Mouse (Mus musculus): ENCODE measurements around the gene Adamtsl2. TPM values are rescaled to one million over a fixed set of nuclear protein-coding genes. Genes with fewer than 3 reads are reported as not detected.

Adamtsl2 gene
- polyA plus RNA-seq, 1 experiment = not detected

GRCm38 (mm10) chr2:27106816-27107215 lies 27.6 kb downstream of the Adamtsl2 start:
- Histone ChIP-seq H3K4me1 (peaks cover 5% of the 10 kb centered on the region; the same call in 1 of the 2 replicates), H3K4me3 (replicated peaks) (no peak overlapping the region), H3K9me3 (no peaks in the 10 kb centered on the region), H3K27me3 (replicated peaks) (peaks cover 81% of the 10 kb centered on the region), H3K36me3 (replicated peaks; ENCODE audit: low read length) (no peaks in the 10 kb centered on the region)
- TF ChIP-seq FLI1 (IDR thresholded peaks at IDR 0.05; ENCODE audit: low read length) (no peak), GATA1 (IDR thresholded peaks at IDR 0.05; ENCODE audit: borderline replicate concordance, low read length) (no peak)

GRCm38 (mm10) chr2:27108144-27108543 lies 29.0 kb downstream of the Adamtsl2 start:
- TF ChIP-seq FLI1 (IDR thresholded peaks at IDR 0.05; ENCODE audit: low read length) (no peak), GATA1 (IDR thresholded peaks at IDR 0.05; ENCODE audit: borderline replicate concordance, low read length) (no peak)

DNA sequence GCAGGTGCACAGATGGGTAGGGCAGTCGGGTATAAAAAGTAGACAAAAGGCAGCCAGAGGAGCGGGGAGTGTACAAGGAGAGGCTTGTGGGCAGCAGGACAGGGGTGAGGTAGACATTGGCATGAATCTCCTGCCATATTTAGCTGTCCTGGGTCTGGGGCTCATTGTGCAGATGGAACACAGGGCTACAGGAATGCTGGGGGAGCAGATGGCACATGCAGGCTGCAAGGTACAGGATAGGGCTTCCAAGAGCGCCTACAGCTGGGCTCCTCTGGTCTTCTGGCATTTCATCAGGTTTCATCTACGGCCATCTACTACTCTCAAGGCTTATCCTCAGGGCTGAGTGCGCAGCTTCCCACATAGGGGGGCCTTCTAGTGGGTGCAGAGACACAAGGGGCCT lies 29.9 kb downstream of the Adamtsl2 start:
- H3K4me3 ChIP-seq (replicated peaks) = no peak overlapping the region
- peaks cover 82% of the 10 kb centered on the region for H3K27me3 ChIP-seq (replicated peaks)
- H3K36me3 ChIP-seq (replicated peaks; ENCODE audit: low read length) = no peaks in the 10 kb centered on the region
- no peaks in the 10 kb centered on the region for H3K4me1 ChIP-seq
- no peaks in the 10 kb centered on the region for H3K9me3 ChIP-seq
- TF ChIP-seq FLI1 (IDR thresholded peaks at IDR 0.05; ENCODE audit: low read length) (no peak), GATA1 (IDR thresholded peaks at IDR 0.05; ENCODE audit: borderline replicate concordance, low read length) (no peak)

More at GRCm38 (mm10) chr2:27108144-27108543, 29.0 kb downstream of the Adamtsl2 start:
- Histone ChIP-seq H3K4me3 (replicated peaks) (no peak overlapping the region), H3K9me3 (no peaks in the 10 kb centered on the region), H3K4me1 (no peaks in the 10 kb centered on the region), H3K36me3 (replicated peaks; ENCODE audit: low read length) (no peaks in the 10 kb centered on the region), H3K27me3 (replicated peaks) (peaks cover 79% of the 10 kb centered on the region)

DNA sequence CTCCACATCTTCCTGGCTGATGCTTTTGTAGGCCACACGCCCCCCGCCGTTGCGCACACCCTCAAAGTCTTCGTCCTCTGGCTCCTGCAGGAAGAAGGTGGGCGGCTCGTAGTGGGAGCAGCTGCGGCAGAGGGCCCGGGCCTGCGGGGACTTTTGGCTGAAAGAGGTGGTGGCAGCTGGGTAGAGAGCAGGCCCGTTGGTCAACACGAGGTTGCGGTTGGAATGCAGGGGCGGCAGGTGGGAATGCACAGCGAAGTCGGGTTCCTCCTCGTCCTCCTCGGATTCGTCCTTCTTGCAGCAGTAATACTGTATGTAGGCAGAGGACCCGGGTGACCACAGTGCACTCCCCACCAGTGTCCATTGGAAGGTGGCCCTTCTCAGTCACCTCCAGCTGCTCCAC lies 33.4 kb downstream of the Adamtsl2 start:
- no peak for TF ChIP-seq GATA1 (IDR thresholded peaks at IDR 0.05; ENCODE audit: borderline replicate concordance, low read length)
- no peak for TF ChIP-seq FLI1 (IDR thresholded peaks at IDR 0.05; ENCODE audit: low read length)
- Histone ChIP-seq H3K27me3 (replicated peaks) (peaks cover 72% of the 10 kb centered on the region), H3K9me3 (0 out of 2 replicates have a peak, but pooled peaks cover 3% of the 10 kb centered on the region), H3K4me1 (no peaks in the 10 kb centered on the region), H3K4me3 (replicated peaks) (no peak overlapping the region), H3K36me3 (replicated peaks; ENCODE audit: low read length) (no peaks in the 10 kb centered on the region)

DNA sequence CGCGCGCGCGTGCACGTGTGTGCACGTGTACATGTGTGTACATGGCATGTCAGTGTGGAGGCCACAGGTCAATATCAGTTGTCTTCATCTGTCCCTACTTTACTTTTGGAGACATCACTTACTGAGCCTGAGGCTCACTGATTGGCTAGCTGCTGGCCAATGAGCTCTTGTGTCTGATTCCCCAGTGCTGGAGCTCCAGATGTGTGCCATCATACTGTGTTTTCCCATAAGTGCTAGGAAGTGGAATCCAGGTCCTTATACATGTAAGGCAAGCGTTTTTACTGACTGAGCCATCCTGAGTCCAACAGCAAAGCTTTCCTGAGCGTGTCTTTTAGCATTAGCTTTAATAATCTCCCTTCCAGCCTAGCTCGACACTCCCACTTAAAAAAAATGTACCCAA lies 35.0 kb downstream of the Adamtsl2 start:
- no peaks in the 10 kb centered on the region for H3K4me1 ChIP-seq
- H3K4me3 ChIP-seq (replicated peaks) = no peak overlapping the region
- peaks cover 72% of the 10 kb centered on the region for H3K27me3 ChIP-seq (replicated peaks)
- peaks cover 6% of the 10 kb centered on the region; the same call in 1 of the 2 replicates for H3K9me3 ChIP-seq
- no peak for TF ChIP-seq GATA1 (IDR thresholded peaks at IDR 0.05; ENCODE audit: borderline replicate concordance, low read length)
- no peak for TF ChIP-seq FLI1 (IDR thresholded peaks at IDR 0.05; ENCODE audit: low read length)
- H3K36me3 ChIP-seq (replicated peaks; ENCODE audit: low read length) = no peaks in the 10 kb centered on the region

- Histone ChIP-seq H3K9me3 (peaks cover 6% of the 10 kb centered on the region; the same call in 1 of the 2 replicates), H3K4me3 (replicated peaks) (no peak overlapping the region)
Observed at GRCm38 (mm10) chr2:27118452-27118851, 39.3 kb downstream of the Adamtsl2 start.

DNA sequence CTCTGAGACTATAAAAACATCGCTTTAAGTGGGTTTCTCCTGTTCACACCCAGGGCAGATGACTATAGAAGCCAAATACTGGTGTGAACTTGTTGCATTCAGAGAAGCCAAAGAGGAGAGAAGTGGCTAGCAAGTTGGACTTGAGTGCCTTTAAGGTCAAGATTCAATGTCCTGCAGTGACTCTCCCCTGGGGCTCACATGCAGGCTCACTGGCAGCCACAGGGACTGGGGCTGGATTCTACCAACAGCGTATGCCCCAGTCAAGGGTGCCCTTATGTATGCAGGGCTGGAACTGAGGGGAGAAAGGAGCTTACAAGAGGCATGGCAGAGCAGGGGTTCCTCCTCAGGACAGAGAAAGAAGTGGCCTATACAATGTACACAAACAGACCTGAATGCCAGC lies 40.6 kb downstream of the Adamtsl2 start:
- Histone ChIP-seq H3K4me3 (replicated peaks) (no peak overlapping the region), H3K36me3 (replicated peaks; ENCODE audit: low read length) (no peaks in the 10 kb centered on the region), H3K4me1 (peaks cover 8% of the 10 kb centered on the region), H3K27me3 (replicated peaks) (peaks cover 74% of the 10 kb centered on the region), H3K9me3 (peaks cover 7% of the 10 kb centered on the region)
- TF ChIP-seq FLI1 (IDR thresholded peaks at IDR 0.05; ENCODE audit: low read length) (no peak), GATA1 (IDR thresholded peaks at IDR 0.05; ENCODE audit: borderline replicate concordance, low read length) (no peak)

More at GRCm38 (mm10) chr2:27118452-27118851, 39.3 kb downstream of the Adamtsl2 start:
- H3K36me3 ChIP-seq (replicated peaks; ENCODE audit: low read length) = no peaks in the 10 kb centered on the region
- H3K4me1 ChIP-seq = peaks cover 8% of the 10 kb centered on the region
- TF ChIP-seq GATA1 (IDR thresholded peaks at IDR 0.05; ENCODE audit: borderline replicate concordance, low read length) (no peak), FLI1 (IDR thresholded peaks at IDR 0.05; ENCODE audit: low read length) (no peak)
- H3K27me3 ChIP-seq (replicated peaks) = peaks cover 76% of the 10 kb centered on the region

- peaks cover 8% of the 10 kb centered on the region for H3K4me1 ChIP-seq
Observed at GRCm38 (mm10) chr2:27120241-27120641, 41.1 kb downstream of the Adamtsl2 start.

GRCm38 (mm10) chr2:27121626-27122355 lies 42.6 kb downstream of the Adamtsl2 start:
- H3K27me3 ChIP-seq (replicated peaks) = peaks cover 73% of the 10 kb centered on the region
- H3K9me3 ChIP-seq = peaks cover 15% of the 10 kb centered on the region
- TF ChIP-seq FLI1 (IDR thresholded peaks at IDR 0.05; ENCODE audit: low read length) (no peak), GATA1 (IDR thresholded peaks at IDR 0.05; ENCODE audit: borderline replicate concordance, low read length) (no peak)
- peaks cover 12% of the 10 kb centered on the region for H3K4me1 ChIP-seq
- H3K36me3 ChIP-seq (replicated peaks; ENCODE audit: low read length) = no peaks in the 10 kb centered on the region
- no peak overlapping the region for H3K4me3 ChIP-seq (replicated peaks)

More at GRCm38 (mm10) chr2:27120241-27120641, 41.1 kb downstream of the Adamtsl2 start:
- Histone ChIP-seq H3K36me3 (replicated peaks; ENCODE audit: low read length) (no peaks in the 10 kb centered on the region), H3K27me3 (replicated peaks) (peaks cover 78% of the 10 kb centered on the region), H3K4me3 (replicated peaks) (no peak overlapping the region), H3K9me3 (peaks cover 12% of the 10 kb centered on the region)
- no peak for TF ChIP-seq GATA1 (IDR thresholded peaks at IDR 0.05; ENCODE audit: borderline replicate concordance, low read length)
- no peak for TF ChIP-seq FLI1 (IDR thresholded peaks at IDR 0.05; ENCODE audit: low read length)

GRCm38 (mm10) chr2:27122578-27122977 lies 43.4 kb downstream of the Adamtsl2 start:
- no peak overlapping the region for H3K4me3 ChIP-seq (replicated peaks)
- peaks cover 77% of the 10 kb centered on the region for H3K27me3 ChIP-seq (replicated peaks)
- peaks cover 12% of the 10 kb centered on the region for H3K4me1 ChIP-seq
- TF ChIP-seq FLI1 (IDR thresholded peaks at IDR 0.05; ENCODE audit: low read length) (no peak), GATA1 (IDR thresholded peaks at IDR 0.05; ENCODE audit: borderline replicate concordance, low read length) (no peak)
- H3K36me3 ChIP-seq (replicated peaks; ENCODE audit: low read length) = no peaks in the 10 kb centered on the region
- peaks cover 13% of the 10 kb centered on the region for H3K9me3 ChIP-seq

Measured in megakaryocyte, embryonic 14.5 days (primary cell).